Mouse (Mus musculus) stomach, postnatal 0 days (tissue): ENCODE measurements around the gene Gm5269.

Experiments
- CTCF ChIP-seq: IDR thresholded peaks from 2 replicates; pipeline ENCODE4 v1.5.1; 2016; ENCODE audit warnings: antibody characterized with exemption, low read depth, mild to moderate bottlenecking, moderate library complexity
- EP300 ChIP-seq: optimal IDR thresholded peaks from 2 replicates; pipeline ENCODE3; 2016; ENCODE audit warnings: antibody characterized with exemption

- TF ChIP-seq CTCF (no peak), EP300 (no peak)
Measured at GRCm38 (mm10) chr1:45924516-45924915, 34.4 kb upstream of the Gm5269 start.
